Comparison of ENCODE assay signal across 16 mouse cellular contexts in genomic region chr17:9944513-9944912, GRCm38 (mm10).
DNase-seq lines count a peak whose midpoint lies in the region; ATAC-seq and TF ChIP-seq lines count a peak whose summit lies in the region.
"Had no signal": no experiment of that assay in that cellular context is flagged by ENCODE, and none has a peak within 500 bp of the region (broad histone marks: within the 10 kb centered on the region; RNA-seq: fewer than 3 reads in every experiment).

No protein-coding gene starts in this region.

- H3K27ac ChIP-seq in liver, adult 2 months (replicated peaks; ENCODE audit: insufficient read depth, low read depth, low read length), result no peak overlapping the region
- H3K27ac ChIP-seq in liver, embryonic 11.5 days (ENCODE audit: low read depth, low read length), result no peak overlapping the region
- H3K27ac ChIP-seq: heart, embryonic 13.5 days; limb, embryonic 15.5 days had no signal

- 83% methylated on average over 8 of the region's 8 CpGs for WGBS in liver, adult 2 months
- WGBS in liver, embryonic 11.5 days, result 70% methylated on average over 8 of the region's 8 CpGs

- no peaks in the 10 kb centered on the region for H3K79me2 ChIP-seq in liver, adult 2 months (ENCODE audit: control insufficient read depth, insufficient read depth, low read length)

- peak; percentile 2 for DNase-seq in CD4-positive, CD25-positive, alpha-beta regulatory T cell, adult 2 months (ENCODE audit: low read depth, low spot score)
- no peak for DNase-seq in liver, adult 2 months (ENCODE audit: extremely low read depth, low read depth, low spot score)
- DNase-seq in liver, embryonic 11.5 days (ENCODE audit: low spot score), result no peak
- DNase-seq in 3T3-L1 (ENCODE audit: low read depth, low spot score), result peak; percentile 7
- no peak for DNase-seq in Patski (ENCODE audit: low read depth, low spot score)
- no peak for DNase-seq in adrenal gland, adult 8-10 months
- no peak for DNase-seq in natural killer cell, adult 2 months (ENCODE audit: low spot score in 2 of 2)
- DNase-seq: adrenal gland, adult 2 months; cerebellum, adult 9-11 months; gastrocnemius, postnatal 36 days; kidney, adult 18-20 months had no signal

- no peak overlapping the region for H3K9ac ChIP-seq in liver, adult 2 months (ENCODE audit: low read depth, low read length)
- no peak overlapping the region for H3K9ac ChIP-seq in liver, embryonic 11.5 days (ENCODE audit: low read depth, low read length)
- H3K9ac ChIP-seq: heart, embryonic 13.5 days; limb, embryonic 15.5 days had no signal

- no peak overlapping the region for H3K4me3 ChIP-seq in liver, adult 2 months (ENCODE audit: insufficient read depth, low read depth, low read length)
- no peak overlapping the region for H3K4me3 ChIP-seq in liver, embryonic 11.5 days (ENCODE audit: low read depth, low read length)
- H3K4me3 ChIP-seq: erythroblast, embryonic 14.5 days; heart, embryonic 13.5 days; limb, embryonic 15.5 days had no signal

- CTCF ChIA-PET in Patski (lab: Charles Lee), result interaction anchor here (1.2 kb wide), 1 partner anchor 366 kb away, joined by 3 read pairs; no protein-coding TSS in a partner anchor

- peaks cover 3% of the 10 kb centered on the region; the same call in 1 of the 2 replicates for H3K9me3 ChIP-seq in liver, embryonic 11.5 days (ENCODE audit: control insufficient read depth, low read length)
- H3K9me3 ChIP-seq: limb, embryonic 15.5 days had no signal

- no peak for TF ChIP-seq POLR2A in liver, adult 2 months (IDR thresholded peaks at IDR 0.05; ENCODE audit: extremely low read depth, insufficient read depth, low read length)

- no peak for ATAC-seq in CD4-positive, CD25-positive, alpha-beta regulatory T cell, adult 4 months
- ATAC-seq in liver, embryonic 11.5 days (replicated peaks; ENCODE audit: low FRiP score), result no peak
- no peak for ATAC-seq in Patski
- ATAC-seq: midbrain, embryonic 16.5 days had no signal

- in situ Hi-C loops in Patski (cut with MboI; ENCODE audit: low pct_unique_long_range_greater_than_20kb), result loop anchor here (5.0 kb wide), 1 partner anchor 368 kb away; no protein-coding TSS in a partner anchor

- no peaks in the 10 kb centered on the region for H3K27me3 ChIP-seq in liver, adult 2 months (ENCODE audit: control insufficient read depth, insufficient read depth, low read length)
- no peaks in the 10 kb centered on the region for H3K27me3 ChIP-seq in liver, embryonic 11.5 days (replicated peaks; ENCODE audit: control insufficient read depth, insufficient read depth, low read length)
- H3K27me3 ChIP-seq in Patski, result no peaks in the 10 kb centered on the region
- H3K27me3 ChIP-seq: heart, embryonic 13.5 days; limb, embryonic 15.5 days had no signal

- H3K4me2 ChIP-seq in liver, embryonic 11.5 days, result no peak overlapping the region
- H3K4me2 ChIP-seq: heart, embryonic 13.5 days; limb, embryonic 15.5 days had no signal

- TF ChIP-seq CTCF in liver, adult 2 months (IDR thresholded peaks at IDR 0.05; ENCODE audit: low read depth, low read length), result peak; percentile 28; the same call in 1 of the 2 replicates
- TF ChIP-seq CTCF in Patski (IDR thresholded peaks at IDR 0.05), result peak; percentile 62

- no peaks in the 10 kb centered on the region for H3K4me1 ChIP-seq in liver, adult 2 months (ENCODE audit: control insufficient read depth, insufficient read depth, low read length)
- H3K4me1 ChIP-seq in liver, embryonic 11.5 days (replicated peaks; ENCODE audit: control insufficient read depth, insufficient read depth, low read length), result no peaks in the 10 kb centered on the region
- H3K4me1 ChIP-seq: limb, embryonic 15.5 days had no signal

- POLR2A ChIA-PET in Patski (lab: Charles Lee), result no interaction called here

- no peaks in the 10 kb centered on the region for H3K36me3 ChIP-seq in liver, adult 2 months (ENCODE audit: control insufficient read depth, insufficient read depth, low read length)
- H3K36me3 ChIP-seq in liver, embryonic 11.5 days (ENCODE audit: control insufficient read depth, insufficient read depth, low read length), result no peaks in the 10 kb centered on the region
- H3K36me3 ChIP-seq: heart, embryonic 13.5 days; limb, embryonic 15.5 days had no signal

Comparison
In these comparisons a context has a peak if more than half of its experiments do, and no peak if none do; other contexts are left out.
1. DNase-seq: peak in CD4-positive, CD25-positive, alpha-beta regulatory T cell, adult 2 months (single experiment) and 3T3-L1 (single experiment); none in liver, adult 2 months (single experiment), liver, embryonic 11.5 days (single experiment), Patski (single experiment), adrenal gland, adult 8-10 months (single experiment) and natural killer cell, adult 2 months (0 of 2).